24 mouse cellular contexts compared by ENCODE assay signal in genomic region chr5:113457260-113457659, GRCm38 (mm10). TPM values are rescaled to one million over a fixed set of nuclear protein-coding genes. Genes with fewer than 3 reads are reported as not detected.
DNase-seq lines count a peak whose midpoint lies in the region; ATAC-seq lines count a peak whose summit lies in the region.
"Had no signal": no experiment of that assay in that cellular context is flagged by ENCODE, and none has a peak within 500 bp of the region (broad histone marks: within the 10 kb centered on the region; RNA-seq: fewer than 3 reads in every experiment).

No protein-coding gene starts in this region.

- H3K27ac ChIP-seq in midbrain, embryonic 13.5 days, result peak overlapping the region; percentile 5; the same call in 1 of the 2 replicates
- H3K27ac ChIP-seq in midbrain, embryonic 15.5 days, result no peak overlapping the region
- H3K27ac ChIP-seq: forebrain, embryonic 12.5 days; heart, adult 2 months; limb, embryonic 10.5 days; neural tube, embryonic 13.5 days; stomach, embryonic 15.5 days had no signal

- no peaks in the 10 kb centered on the region for H3K36me3 ChIP-seq in midbrain, embryonic 13.5 days
- no peaks in the 10 kb centered on the region for H3K36me3 ChIP-seq in midbrain, embryonic 15.5 days (replicated peaks)
- H3K36me3 ChIP-seq: forebrain, embryonic 12.5 days; limb, embryonic 10.5 days; neural tube, embryonic 13.5 days; stomach, embryonic 15.5 days had no signal

- H3K9me3 ChIP-seq in midbrain, embryonic 13.5 days, result no peaks in the 10 kb centered on the region
- H3K9me3 ChIP-seq in midbrain, embryonic 15.5 days, result no peaks in the 10 kb centered on the region
- H3K9me3 ChIP-seq: forebrain, embryonic 12.5 days; limb, embryonic 10.5 days; neural tube, embryonic 13.5 days; stomach, embryonic 15.5 days had no signal

- no peak for ATAC-seq in cerebellum, adult (ENCODE audit: insufficient number of reproducible peaks, low FRiP score, low TSS enrichment)
- no peak for ATAC-seq in midbrain, embryonic 13.5 days
- no peak for ATAC-seq in midbrain, embryonic 15.5 days (replicated peaks)
- ATAC-seq: Patski had no signal

- 51% methylated on average over 6 of the region's 6 CpGs for WGBS in midbrain, embryonic 13.5 days
- WGBS in midbrain, embryonic 15.5 days, result 29% methylated on average over 6 of the region's 6 CpGs

- H3K27me3 ChIP-seq in midbrain, embryonic 13.5 days, result peaks cover 5% of the 10 kb centered on the region; the same call in 1 of the 2 replicates
- no peaks in the 10 kb centered on the region for H3K27me3 ChIP-seq in midbrain, embryonic 15.5 days (replicated peaks)

- H3K4me1 ChIP-seq in midbrain, embryonic 13.5 days (replicated peaks), result peaks cover 50% of the 10 kb centered on the region
- H3K4me1 ChIP-seq in midbrain, embryonic 15.5 days, result peaks cover 43% of the 10 kb centered on the region
- H3K4me1 ChIP-seq: stomach, embryonic 15.5 days had no signal

- peak; percentile 52 for DNase-seq in cerebellum, adult 11 months
- peak; percentile 71 for DNase-seq in cerebellum, adult 9-11 months
- DNase-seq in liver, result no peak
- DNase-seq in urinary bladder, postnatal 14 days (ENCODE audit: low spot score), result no peak
- DNase-seq in thymus, postnatal 10 days (ENCODE audit: low spot score in 2 of 2), result no peak
- DNase-seq: adrenal gland, adult 8-10 months; gastrocnemius, postnatal 10 days; heart, adult 2 months; heart, postnatal 36 days; kidney, adult 9 months; kidney, postnatal 25 days; lung, adult 18-20 months; lung, postnatal 14 days; right cerebral cortex, postnatal 14 days; thymus, adult 2 months had no signal

- no peak overlapping the region for H3K4me2 ChIP-seq in midbrain, embryonic 13.5 days (replicated peaks)
- H3K4me2 ChIP-seq in midbrain, embryonic 15.5 days, result no peak overlapping the region
- H3K4me2 ChIP-seq: forebrain, embryonic 12.5 days; liver, embryonic 11.5 days; neural tube, embryonic 13.5 days; stomach, embryonic 15.5 days had no signal

- no peak overlapping the region for H3K4me3 ChIP-seq in midbrain, embryonic 13.5 days (replicated peaks)
- no peak overlapping the region for H3K4me3 ChIP-seq in midbrain, embryonic 15.5 days
- H3K4me3 ChIP-seq: forebrain, embryonic 12.5 days; heart, adult 2 months; limb, embryonic 10.5 days; neural tube, embryonic 13.5 days; stomach, embryonic 15.5 days had no signal

- no peak overlapping the region for H3K9ac ChIP-seq in midbrain, embryonic 13.5 days (replicated peaks)
- H3K9ac ChIP-seq in midbrain, embryonic 15.5 days, result no peak overlapping the region
- H3K9ac ChIP-seq: forebrain, embryonic 12.5 days; neural tube, embryonic 13.5 days; stomach, embryonic 15.5 days had no signal

RNA-seq across cellular contexts. Expression of gene Wscd2, which starts 32.9 kb away (rescaled TPM):
- 9.4 and 10.6 TPM in 2 replicates for polyA plus RNA-seq in midbrain, embryonic 13.5 days (2015; fragmentation: Nextera tagmentation; extraction: Ambion mirVana)
- polyA plus RNA-seq in midbrain, embryonic 15.5 days (2015; fragmentation: Nextera tagmentation; extraction: Ambion mirVana), result 16.0 TPM in 2 replicates

Comparison
In these comparisons a context has a peak if more than half of its experiments do, and no peak if none do; other contexts are left out.
1. DNase-seq: peak in cerebellum, adult 11 months (single experiment) and cerebellum, adult 9-11 months (single experiment); none in liver (single experiment), urinary bladder, postnatal 14 days (single experiment) and thymus, postnatal 10 days (0 of 2).